Mouse (Mus musculus) midbrain, postnatal 0 days (tissue): ENCODE data around the gene Mmp19. TPM values are rescaled to one million over a fixed set of nuclear protein-coding genes. Genes with fewer than 3 reads are reported as not detected.
A peak's percentile ranks its signal among the peaks of the same experiment; 100 is the strongest.
"Not testable (repeated sequence)": the region's sequence is repeated elsewhere in the genome, so short reads cannot be mapped to it uniquely, and the experiment has no call there.

Experiments used
- ATAC-seq: fragments of 200-750 bp; cut with Nextera tagmentation; 2 replicates; pipeline ENCODE4 v1.8.0; 2017; ENCODE audit warnings: moderate number of reproducible peaks, mild to moderate bottlenecking, moderate TSS enrichment, moderate library complexity; ENCODE audit not compliant: low FRiP score
- DNase-seq: peaks from one replicate; pipeline ENCODE4 v3.0.0-alpha.2; 2015; ENCODE audit warnings: low spot score
- H3K27ac ChIP-seq: fragments of 300-500 bp; sonication (generic); 2 replicates; pipeline ENCODE4 v1.5.1; 2014; ENCODE audit warnings: low read depth, mild to moderate bottlenecking, low read length, mixed read lengths
- H3K27me3 ChIP-seq: fragments of 300-500 bp; sonication (generic); 2 replicates; pipeline ENCODE4 v1.6.1; 2014; ENCODE audit warnings: low read length, control low read depth, mixed read lengths; ENCODE audit not compliant: insufficient read depth
- H3K36me3 ChIP-seq: fragments of 300-500 bp; sonication (generic); 2 replicates; pipeline ENCODE4 v1.6.1; 2014; ENCODE audit warnings: low read length, control low read depth, mixed read lengths; ENCODE audit not compliant: insufficient read depth
- H3K4me1 ChIP-seq: fragments of 300-500 bp; sonication (generic); 2 replicates; pipeline ENCODE4 v1.6.1; 2014; ENCODE audit warnings: mild to moderate bottlenecking, control low read depth, antibody characterized with exemption, low read length, mixed read lengths; ENCODE audit not compliant: insufficient read depth
- H3K4me2 ChIP-seq: fragments of 300-500 bp; sonication (generic); 2 replicates; pipeline ENCODE4 v1.6.1; 2014; ENCODE audit warnings: low read depth, mild to moderate bottlenecking, low read length, mixed read lengths; ENCODE audit not compliant: poor library complexity, severe bottlenecking
- H3K4me3 ChIP-seq: fragments of 300-500 bp; sonication (generic); 2 replicates; pipeline ENCODE4 v1.5.1; 2014; ENCODE audit warnings: low read depth, mild to moderate bottlenecking, low read length, moderate library complexity
- H3K9ac ChIP-seq: fragments of 300-500 bp; sonication (generic); replicated peaks from 2 replicates; pipeline ENCODE4 v1.6.1; 2014; ENCODE audit warnings: mild to moderate bottlenecking, low read length, moderate library complexity, mixed read lengths; ENCODE audit not compliant: poor library complexity, severe bottlenecking
- H3K9me3 ChIP-seq: fragments of 300-500 bp; sonication (generic); 2 replicates; pipeline ENCODE4 v1.6.1; 2016; ENCODE audit warnings: low read length, control low read depth
- CTCF ChIP-seq: IDR thresholded peaks from 2 replicates; pipeline ENCODE4 v1.5.1; 2016; ENCODE audit warnings: antibody characterized with exemption, mild to moderate bottlenecking
- WGBS: fragments of 180-500 bp; shearing (Covaris S2); extraction: QIAGEN DNeasy Blood & Tissue Kit; methylation state at CpG from one replicate; pipeline ENCODE4 v1.1.7; 2014; 5-methylcytosine and 5-hydroxymethylcytosine counted together
- polyA plus RNA-seq: library from polyadenylated mRNA; unstranded; fragments of >200 nt; fragmentation: Nextera tagmentation; extraction: Ambion mirVana; gene quantifications from 2 replicates; pipeline ENCODE4 v1.2.1, GENCODE M21; 2015
- total RNA-seq: library from RNA; depleted of rRNA; stranded (reverse); fragments of >200 nt; gene quantifications from 2 replicates; pipeline ENCODE4 v1.2.3, GENCODE M21; 2014

Mmp19 gene
- total and polyA plus RNA-seq, 2 experiments from 2014 or later, result 0.54 to 1.3 TPM

GRCm38 (mm10) chr10:128807018-128807417, 16.3 kb downstream of the Mmp19 start:
- Histone ChIP-seq H3K4me1 (peaks cover 30% of the 10 kb centered on the region), H3K4me3 (peak overlapping the region; percentile 14), H3K9ac (peak overlapping the region; percentile 44; the same call in 1 of the 2 replicates), H3K27ac (no peak overlapping the region), H3K27me3 (no peaks in the 10 kb centered on the region), H3K36me3 (peaks cover 9% of the 10 kb centered on the region; the same call in 1 of the 2 replicates), H3K4me2 (peak overlapping the region; percentile 77), H3K9me3 (no peaks in the 10 kb centered on the region)
- TF ChIP-seq CTCF, result no peak
- ATAC-seq, result no peak
- DNase-seq, result no peak
- WGBS, result 91% methylated on average over 8 of the region's 8 CpGs

- WGBS, result 94% methylated on average over 13 of the region's 13 CpGs
- Histone ChIP-seq H3K9ac (no peak within 1 kb of the TSS), H3K4me3 (no peak within 1 kb of the TSS), H3K36me3 (peaks cover 28% of the 10 kb centered on the region), H3K27me3 (no peaks in the 10 kb centered on the region), H3K9me3 (no peaks in the 10 kb centered on the region), H3K4me2 (no peak within 1 kb of the TSS), H3K27ac (no peak within 1 kb of the TSS), H3K4me1 (no peaks in the 10 kb centered on the region)
- no peak for ATAC-seq
- TF ChIP-seq CTCF, result no peak
- DNase-seq, result no peak
Observed at GRCm38 (mm10) chr10:128817033-128817432, 26.3 kb downstream of the Mmp19 start, which contains the start of gene Sarnp. TSS of gene Sarnp (plus strand) at chr10:128817333.

DNA sequence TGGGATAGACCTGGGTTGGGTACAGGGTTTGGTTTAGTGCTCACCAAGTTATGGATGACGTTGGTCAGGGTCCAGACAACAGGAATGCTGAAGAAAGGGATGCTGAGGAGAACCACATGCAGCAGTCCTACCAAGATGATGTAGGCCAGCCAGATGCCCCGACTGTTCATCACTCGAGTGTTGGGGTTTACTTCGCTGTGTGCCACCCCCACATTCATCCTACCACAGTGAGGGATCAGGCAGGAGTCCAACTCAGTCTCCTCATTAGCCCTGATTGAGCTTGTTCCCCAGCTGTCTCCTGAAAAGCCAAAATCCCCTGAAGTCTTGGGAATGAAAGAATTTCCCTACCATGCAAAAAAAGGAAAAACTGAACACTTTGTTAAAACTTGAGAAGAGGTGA, 29.5 kb downstream of the Mmp19 start:
- WGBS, result 92% methylated on average over 4 of the region's 4 CpGs
- Histone ChIP-seq H3K4me3 (no peak overlapping the region), H3K9me3 (no peaks in the 10 kb centered on the region), H3K4me1 (peaks cover 5% of the 10 kb centered on the region; the same call in 1 of the 2 replicates), H3K27ac (no peak overlapping the region), H3K36me3 (peaks cover 22% of the 10 kb centered on the region), H3K9ac (no peak overlapping the region), H3K4me2 (no peak overlapping the region), H3K27me3 (no peaks in the 10 kb centered on the region)
- ATAC-seq, result no peak
- TF ChIP-seq CTCF, result no peak
- DNase-seq, result no peak

- H3K4me1 ChIP-seq, result peaks cover 5% of the 10 kb centered on the region; the same call in 1 of the 2 replicates
- ATAC-seq (peak; percentile 100), DNase-seq (peak; percentile 100)
- WGBS, result 1% methylated on average over 46 of the region's 46 CpGs
- H3K27me3 ChIP-seq, result no peaks in the 10 kb centered on the region
- peaks cover 24% of the 10 kb centered on the region for H3K36me3 ChIP-seq
- H3K9ac ChIP-seq, result peak within 1 kb of the TSS; percentile 65
- TF ChIP-seq CTCF, result peak; percentile 47
- H3K9me3 ChIP-seq, result no peaks in the 10 kb centered on the region
- peak within 1 kb of the TSS; percentile 79 for H3K4me3 ChIP-seq
- peak within 1 kb of the TSS; percentile 73 for H3K4me2 ChIP-seq
- peak within 1 kb of the TSS; percentile 69 for H3K27ac ChIP-seq
Observed at GRCm38 (mm10) chr10:128821358-128822056, 30.8 kb downstream of the Mmp19 start, which contains the start of gene Ormdl2. TSS of gene Ormdl2 (minus strand) at chr10:128821645.

DNA sequence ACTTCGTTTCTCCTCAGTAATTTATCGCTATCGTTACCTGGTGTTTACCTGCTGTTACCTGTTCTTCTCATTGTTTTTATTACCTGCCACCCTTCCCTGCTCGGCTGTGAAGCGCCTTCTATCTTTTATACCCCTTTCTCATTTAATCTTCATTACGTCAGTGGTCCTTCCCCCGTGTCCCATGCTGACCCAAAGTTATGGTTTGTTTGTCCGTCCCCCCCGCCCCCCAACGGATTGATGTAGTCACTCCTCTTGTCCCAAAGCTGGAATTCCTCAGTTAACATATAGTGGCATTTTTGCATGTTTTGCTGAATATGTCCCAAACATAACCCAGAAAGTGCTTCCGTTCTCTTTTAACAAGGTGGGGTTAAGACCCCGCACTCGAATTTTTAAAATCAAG, 31.4 kb downstream of the Mmp19 start:
- Histone ChIP-seq H3K4me3 (peak overlapping the region; percentile 79), H3K9me3 (no peaks in the 10 kb centered on the region), H3K9ac (peak overlapping the region; percentile 65), H3K36me3 (peaks cover 18% of the 10 kb centered on the region), H3K27ac (peak overlapping the region; percentile 69), H3K27me3 (no peaks in the 10 kb centered on the region), H3K4me1 (peaks cover 5% of the 10 kb centered on the region; the same call in 1 of the 2 replicates), H3K4me2 (peak overlapping the region; percentile 73)
- 6% methylated on average over 13 of the region's 13 CpGs for WGBS
- ATAC-seq, result no peak
- no peak for TF ChIP-seq CTCF
- DNase-seq, result no peak

DNA sequence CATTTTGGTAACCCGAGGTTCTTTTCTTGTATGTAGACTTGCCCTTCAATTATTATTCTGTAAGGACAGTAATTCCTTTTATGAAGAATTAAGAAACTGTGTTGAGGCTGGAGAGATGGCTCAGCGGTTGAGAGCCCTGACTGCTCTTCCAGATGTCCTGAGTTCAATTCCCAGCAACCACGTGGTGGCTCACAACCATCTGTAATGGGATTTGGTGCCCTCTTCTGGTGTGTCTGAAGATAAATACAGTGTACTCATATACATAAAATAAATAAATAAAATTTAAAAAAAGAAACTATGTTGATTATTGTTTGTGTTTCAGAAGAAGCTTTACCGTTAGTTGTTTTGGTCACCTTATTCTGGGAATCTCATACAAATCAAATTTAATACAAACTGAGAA, 32.4 kb downstream of the Mmp19 start:
- not testable (repeated sequence) for H3K4me1 ChIP-seq, H3K27ac ChIP-seq, H3K4me3 ChIP-seq, H3K9ac ChIP-seq, H3K36me3 ChIP-seq, H3K9me3 ChIP-seq, H3K27me3 ChIP-seq, ATAC-seq, DNase-seq
- WGBS, result 83% methylated on average over 4 of the region's 4 CpGs
- TF ChIP-seq CTCF, result 0 out of 2 replicates have a peak, but pooled peaks have one; percentile 5
- H3K4me2 ChIP-seq, result peak overlapping the region; percentile 73; the same call in 1 of the 2 replicates
